Mouse (Mus musculus) MEL (cell line): ENCODE measurements around the gene Il33.

Experiments
- BHLHE40 ChIP-seq: IDR thresholded peaks from 2 replicates; pipeline ENCODE4 v1.6.1; 2012; ENCODE audit warnings: low read depth, mild to moderate bottlenecking, inconsistent platforms, low read length, improper control_type of control experiment, borderline replicate concordance
- CTCF ChIP-seq, 3 experiments: IDR thresholded peaks in 2 of 3; conservative IDR thresholded peaks in 1 of 3; 2 replicates each; pipeline ENCODE4 v1.5.1; 2011 to 2012; ENCODE audit warnings: low read length in 3 of 3, low read depth in 2 of 3, mild to moderate bottlenecking in 2 of 3, improper control_type of control experiment in 1 of 3, inconsistent platforms in 1 of 3, mixed read lengths in 1 of 3, moderate library complexity in 1 of 3; ENCODE audit not compliant: control insufficient read depth in 1 of 3, insufficient read depth in 1 of 3, poor library complexity in 1 of 3, severe bottlenecking in 1 of 3
- GABPA ChIP-seq: IDR thresholded peaks from 2 replicates; pipeline ENCODE4 v1.6.1; 2012; ENCODE audit warnings: low read depth, mild to moderate bottlenecking, inconsistent platforms, low read length, improper control_type of control experiment, moderate library complexity
- HCFC1 ChIP-seq: IDR thresholded peaks from 2 replicates; pipeline ENCODE4 v1.6.1; 2012; ENCODE audit warnings: low read depth, mild to moderate bottlenecking, inconsistent platforms, low read length, improper control_type of control experiment, moderate library complexity
- MAX ChIP-seq: IDR thresholded peaks from 2 replicates; pipeline ENCODE4 v1.6.1; 2011; ENCODE audit warnings: low read length, improper control_type of control experiment
- NELFE ChIP-seq: IDR thresholded peaks from 2 replicates; pipeline ENCODE4 v1.6.1; 2011; ENCODE audit warnings: low read depth, low read length, improper control_type of control experiment
- POLR2AphosphoS2 ChIP-seq: IDR thresholded peaks from 2 replicates; pipeline ENCODE4 v1.6.1; 2011; ENCODE audit warnings: low read length, improper control_type of control experiment
- TAL1 ChIP-seq: IDR thresholded peaks from 2 replicates; pipeline ENCODE4 v1.6.1; 2012; ENCODE audit warnings: mild to moderate bottlenecking, inconsistent platforms, low read length, moderate library complexity, mixed read lengths
- TCF12 ChIP-seq: IDR thresholded peaks from 2 replicates; pipeline ENCODE4 v1.6.1; 2014; ENCODE audit warnings: low read depth, mild to moderate bottlenecking, inconsistent platforms, low read length, improper control_type of control experiment, moderate library complexity
- ZC3H11A ChIP-seq: IDR thresholded peaks from 2 replicates; pipeline ENCODE4 v1.6.1; 2012; ENCODE audit warnings: low read depth, mild to moderate bottlenecking, inconsistent platforms, low read length, improper control_type of control experiment

DNA sequence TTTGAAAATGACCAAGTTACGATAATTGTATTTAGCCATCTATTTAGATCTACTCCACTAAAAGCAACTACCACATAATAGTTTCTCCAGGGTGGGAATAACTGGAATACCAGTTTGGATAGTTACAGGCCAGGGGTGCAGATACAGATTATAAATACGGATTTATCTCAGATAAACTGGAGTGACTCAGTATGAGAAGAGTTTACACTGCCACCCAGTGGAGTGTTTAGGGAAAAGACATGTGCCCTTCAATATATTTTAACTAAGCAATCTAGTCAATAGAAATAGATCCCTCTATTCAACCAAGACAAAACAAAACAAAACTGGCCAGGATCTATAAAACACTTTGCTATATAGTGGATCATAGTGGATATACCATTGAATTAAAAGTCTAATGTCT is 53.9 kb downstream of the Il33 start:
- no peak for TF ChIP-seq TCF12
- peak; percentile 31 to 83 (median 61); a peak in 5 of 6 replicates for TF ChIP-seq CTCF (IDR thresholded peaks at IDR 0.05 in 2 of 3, conservative IDR thresholded peaks at IDR 0.05 in 1 of 3; ENCODE audit: control insufficient read depth in 1 of 3, insufficient read depth in 1 of 3, low read depth in 2 of 3, low read length in 3 of 3, poor library complexity in 1 of 3, severe bottlenecking in 1 of 3)
- no peak for TF ChIP-seq HCFC1
- no peak for TF ChIP-seq POLR2AphosphoS2
- TF ChIP-seq MAX, result no peak
- peak; percentile 94 for TF ChIP-seq ZC3H11A
- no peak for TF ChIP-seq GABPA
- no peak for TF ChIP-seq NELFE
- TF ChIP-seq TAL1, result no peak
- TF ChIP-seq BHLHE40, result no peak
